Mouse (Mus musculus) cerebellum, adult 9-11 months (tissue): ENCODE measurements around the gene Esr1.
A peak's percentile ranks its signal among the peaks of the same experiment; 100 is the strongest.
"Not testable (repeated sequence)": the region's sequence is repeated elsewhere in the genome, so short reads cannot be mapped to it uniquely, and the experiment has no call there.

Experiments used
- DNase-seq: peaks from one replicate; pipeline ENCODE4 v3.0.0; 2022

The Esr1 gene

GRCm38 (mm10) chr10:4611386-4612155, at the start of gene Esr1:
Gene Esr1 (plus strand): TSS chr10:4611593.
- no peak for DNase-seq

- no peak for DNase-seq
These were observed 46.2 kb upstream of the Esr1 start for GRCm38 (mm10) chr10:4565148-4565547.

DNA sequence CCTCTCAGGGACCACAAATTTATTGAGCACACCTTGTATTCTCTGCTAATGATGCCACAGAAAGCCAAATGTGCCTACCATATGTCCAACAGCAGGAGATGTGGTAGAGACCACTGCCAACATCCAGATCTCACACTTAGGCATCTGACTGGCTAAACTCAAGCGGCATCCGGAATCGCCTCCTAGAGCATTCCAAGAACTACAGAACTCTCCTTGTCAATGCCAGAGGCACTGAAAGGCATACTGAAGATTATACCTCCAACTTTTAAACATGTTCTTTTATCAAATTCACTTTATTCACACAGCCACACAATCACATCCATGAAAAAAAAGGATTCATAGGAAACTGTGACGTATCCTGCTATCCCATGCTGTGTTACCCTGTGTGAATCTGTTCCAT, 40.6 kb upstream of the Esr1 start:
- DNase-seq: peak; percentile 5

DNA sequence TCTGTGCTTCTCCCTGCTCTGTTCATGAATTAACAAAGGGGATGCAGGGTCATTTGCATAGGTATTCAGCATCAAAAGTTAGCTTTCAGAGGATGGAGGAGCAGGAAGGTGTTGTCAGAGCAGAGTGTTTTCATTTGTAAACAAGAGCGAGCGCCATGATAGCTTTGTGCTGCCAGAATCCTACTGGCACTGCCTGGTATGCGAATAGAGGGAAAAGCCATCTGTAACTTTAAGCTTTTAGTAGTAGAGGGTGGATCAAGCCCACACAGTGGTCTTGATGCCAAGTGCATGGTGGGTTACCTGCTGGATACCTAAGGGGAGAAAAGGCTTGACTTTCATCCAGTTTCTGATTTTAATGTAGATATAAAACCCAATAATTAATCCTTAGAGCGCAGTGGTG, 40.1 kb upstream of the Esr1 start:
- no peak for DNase-seq

DNA sequence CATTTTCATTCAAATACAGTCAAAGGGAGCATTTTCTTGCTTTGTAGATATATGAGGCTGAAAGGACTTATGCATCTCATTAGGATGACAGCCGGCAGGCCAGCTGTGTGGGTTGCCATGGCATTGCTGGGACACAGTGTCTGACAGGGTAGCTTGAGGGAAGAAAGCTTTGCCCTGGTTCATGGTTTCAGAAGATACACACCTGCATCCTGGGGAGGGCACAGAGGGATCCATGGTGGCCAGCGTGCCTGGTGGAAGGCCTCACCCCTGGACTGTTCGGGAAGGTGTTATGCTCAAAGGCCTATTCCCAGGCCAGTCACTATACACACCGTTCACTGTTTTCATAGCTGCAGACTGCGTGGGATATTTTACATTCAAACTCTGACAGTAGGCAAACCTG, 29.5 kb upstream of the Esr1 start:
- no peak for DNase-seq

DNA sequence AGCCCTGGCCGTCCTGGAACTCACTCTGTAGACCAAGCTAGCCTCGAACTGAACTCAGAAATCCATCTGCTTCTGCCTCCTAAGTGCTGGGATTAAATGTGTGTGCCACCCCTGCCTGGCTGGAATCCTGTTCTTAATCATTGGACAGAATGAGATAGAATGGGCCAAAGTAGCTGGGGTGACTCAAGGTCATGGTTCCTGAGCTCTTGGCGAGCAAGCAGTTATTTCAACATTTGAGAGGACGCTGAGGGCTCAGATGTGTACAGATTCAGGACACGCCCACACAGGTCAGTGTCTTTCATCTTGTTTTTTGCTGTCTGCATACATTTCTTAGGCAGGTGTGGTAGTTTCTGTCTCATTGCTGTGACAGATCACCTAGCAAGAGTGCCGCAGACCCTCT, 24.7 kb upstream of the Esr1 start:
- no peak for DNase-seq

DNA sequence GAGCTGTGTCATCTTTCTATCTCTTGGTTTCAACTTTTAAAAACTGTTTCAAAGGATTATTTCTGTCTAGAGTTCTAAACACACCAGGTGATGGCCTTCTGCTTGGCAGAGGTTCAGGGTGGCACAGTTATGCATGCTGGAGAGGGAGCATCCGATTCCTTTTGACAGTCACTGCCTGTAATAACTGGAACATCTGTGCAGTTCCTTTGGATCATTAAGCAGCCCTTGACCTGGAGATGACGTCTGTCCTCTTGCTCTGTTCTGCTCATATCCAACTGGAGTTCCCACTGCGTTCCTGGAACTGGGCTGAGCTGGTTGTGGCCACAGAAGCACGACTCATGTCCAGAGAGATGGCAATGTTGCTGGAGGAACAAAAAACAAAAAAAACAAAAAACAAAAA, 21.8 kb upstream of the Esr1 start:
- no peak for DNase-seq

DNA sequence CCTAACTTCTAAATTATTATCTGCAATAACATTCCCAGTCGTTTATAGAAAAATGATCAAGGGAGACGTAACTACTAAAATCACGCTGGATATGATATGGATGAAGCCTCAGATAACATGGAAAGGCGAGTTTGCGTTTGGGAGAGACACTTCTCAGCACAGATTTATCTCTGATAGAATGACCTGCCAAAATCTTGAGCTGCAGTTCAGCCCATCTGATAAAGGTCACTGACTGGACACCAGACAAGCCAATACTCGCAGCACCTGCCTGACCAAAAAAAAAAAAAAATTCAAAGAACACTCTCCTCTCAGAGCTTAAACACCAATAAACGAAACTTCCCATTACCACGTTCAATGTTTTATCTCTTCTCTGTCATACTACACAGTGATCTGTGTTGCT, 20.4 kb upstream of the Esr1 start:
- no peak for DNase-seq

GRCm38 (mm10) chr10:4593828-4594227, 17.6 kb upstream of the Esr1 start:
- no peak for DNase-seq

GRCm38 (mm10) chr10:4597211-4597610, 14.2 kb upstream of the Esr1 start:
- no peak for DNase-seq

DNA sequence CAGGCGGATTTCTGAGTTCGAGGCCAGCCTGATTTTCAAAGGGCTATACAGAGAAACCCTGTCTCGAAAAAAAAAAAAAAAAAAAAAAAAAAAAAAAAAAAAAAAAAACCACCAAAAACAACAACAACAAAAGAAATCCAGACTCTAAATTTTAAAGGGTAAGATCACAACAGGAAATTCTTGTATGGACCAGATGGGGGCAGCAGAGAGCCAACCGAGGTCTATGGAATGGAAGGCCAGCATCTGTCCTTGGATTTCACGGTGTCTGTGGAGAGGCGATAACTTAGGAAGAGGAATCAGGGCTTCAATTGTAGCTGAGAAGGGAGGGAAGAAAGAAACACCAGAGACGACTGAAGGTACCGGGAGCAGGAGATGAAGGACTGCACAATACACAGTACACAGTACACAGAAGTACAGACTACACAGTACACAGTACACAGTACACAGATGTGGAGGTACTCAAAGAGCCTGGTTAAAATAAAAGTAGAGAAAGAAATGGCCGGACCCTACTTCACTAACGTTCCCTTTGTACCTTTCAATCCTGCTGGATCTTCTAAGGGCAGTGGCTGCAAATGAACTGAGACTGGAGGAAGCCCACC, 13.1 kb upstream of the Esr1 start:
- DNase-seq: peak; percentile 12

GRCm38 (mm10) chr10:4598916-4599315, 12.5 kb upstream of the Esr1 start:
- DNase-seq: no peak

- DNase-seq: no peak
These were observed 11.8 kb upstream of the Esr1 start for GRCm38 (mm10) chr10:4599591-4599990.

DNA sequence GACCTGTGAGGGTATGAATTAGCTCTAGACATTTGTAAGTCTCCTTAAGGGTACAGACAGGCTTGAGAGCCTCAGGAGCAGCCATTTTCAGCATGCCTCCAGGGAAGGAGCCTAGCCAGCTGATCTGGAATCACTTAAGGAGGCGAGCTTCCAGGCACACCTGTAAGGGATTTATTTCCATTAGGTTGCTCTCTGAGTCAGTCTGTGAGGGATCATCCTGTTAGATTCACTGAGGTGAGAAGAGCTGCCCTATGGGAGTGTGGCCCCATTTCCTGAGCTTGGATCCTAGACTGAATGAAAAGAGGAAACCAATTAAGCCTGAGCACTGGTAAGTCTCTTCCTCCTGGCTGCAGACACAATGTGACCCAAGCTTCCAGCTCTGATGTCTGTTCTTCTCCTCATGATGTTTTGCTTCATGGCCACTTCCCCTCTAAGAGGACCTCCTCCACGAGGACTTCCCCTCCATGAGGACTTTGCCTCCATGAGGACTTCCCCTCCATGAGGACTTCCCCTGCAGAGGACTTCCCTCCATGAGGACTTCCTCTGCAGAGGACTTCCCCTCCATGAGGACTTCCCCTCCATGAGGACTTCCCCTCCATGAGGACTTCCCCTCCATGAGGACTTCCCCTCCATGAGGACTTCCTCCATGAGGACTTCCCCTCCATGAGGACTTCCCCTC, 10.5 kb upstream of the Esr1 start:
- no peak for DNase-seq

- DNase-seq: not testable (repeated sequence)
These were observed 9.8 kb upstream of the Esr1 start for GRCm38 (mm10) chr10:4601612-4602011.

GRCm38 (mm10) chr10:4602466-4602865, 8.9 kb upstream of the Esr1 start:
- no peak for DNase-seq

DNA sequence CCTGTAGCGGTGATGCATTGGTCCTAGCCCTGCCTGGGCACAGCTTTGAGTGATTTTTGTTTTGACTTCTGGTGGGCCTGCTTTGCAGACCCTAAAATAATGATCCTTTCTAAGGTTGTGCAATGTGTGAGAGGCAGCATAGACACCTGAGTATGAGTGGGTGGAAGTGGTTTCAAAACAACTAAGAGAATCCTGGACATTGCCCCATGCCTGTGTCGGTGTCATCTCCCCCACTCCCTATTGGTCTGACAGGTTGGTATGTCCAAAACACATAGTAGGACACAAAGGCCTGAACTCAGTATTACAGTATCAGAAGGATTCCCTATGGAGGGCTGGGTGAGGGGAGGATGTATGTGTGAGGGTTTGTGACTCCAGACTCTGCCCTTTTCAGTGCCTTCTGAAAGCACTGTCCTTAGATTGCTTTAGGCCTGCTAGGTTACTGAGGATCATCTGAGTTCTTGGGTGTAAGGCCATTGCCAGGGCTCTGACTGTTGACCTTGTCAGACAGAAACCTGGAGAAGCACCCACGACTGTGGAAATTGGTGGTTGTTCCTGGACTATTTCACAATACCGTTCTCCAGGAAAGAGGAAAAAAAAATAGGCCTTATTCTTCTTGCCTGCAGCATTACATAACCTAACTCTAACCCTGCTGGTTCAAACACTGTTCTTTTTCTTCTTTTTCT, 6.7 kb upstream of the Esr1 start:
- DNase-seq: no peak

DNA sequence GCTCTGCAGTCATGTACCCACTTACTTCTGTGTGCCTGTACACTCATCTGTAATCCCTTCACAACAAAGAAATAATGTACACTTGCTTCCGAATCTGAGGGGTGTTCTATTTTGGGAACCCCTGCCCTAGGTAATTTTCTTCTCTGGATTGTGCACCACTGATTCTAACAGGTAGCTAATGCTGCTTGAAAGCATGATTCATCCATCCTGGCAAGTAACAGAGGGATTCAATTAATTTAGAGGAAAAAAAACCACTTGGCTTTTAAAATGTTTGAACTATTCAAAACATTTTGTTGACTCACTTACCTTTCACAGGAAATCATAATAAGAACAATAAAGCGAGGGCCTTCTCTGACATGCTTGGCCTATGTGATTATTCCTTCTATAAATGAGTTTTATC, 1.2 kb upstream of the Esr1 start:
- DNase-seq: no peak

GRCm38 (mm10) chr10:4612313-4613036, 1.1 kb downstream of the Esr1 start:
- DNase-seq: no peak

DNA sequence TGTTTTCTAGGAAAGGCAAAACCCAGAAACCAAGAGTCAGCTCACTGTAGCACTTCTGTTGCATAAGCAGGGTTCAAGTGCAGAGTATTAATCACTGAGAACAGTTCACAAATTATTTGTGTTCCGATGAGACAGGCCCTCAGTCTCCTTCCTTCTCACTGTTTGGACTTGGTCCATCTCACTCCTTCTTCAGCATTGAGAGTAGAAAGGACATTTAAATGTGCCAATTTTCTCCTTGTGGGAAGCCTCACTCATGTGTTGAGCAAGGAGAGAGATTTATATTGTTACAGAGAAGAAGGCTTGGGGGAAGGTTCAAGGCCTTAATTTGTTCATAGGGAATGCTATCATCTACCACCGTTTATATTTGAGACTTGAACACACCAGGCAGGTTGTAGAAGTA, 6.6 kb downstream of the Esr1 start:
- no peak for DNase-seq

DNA sequence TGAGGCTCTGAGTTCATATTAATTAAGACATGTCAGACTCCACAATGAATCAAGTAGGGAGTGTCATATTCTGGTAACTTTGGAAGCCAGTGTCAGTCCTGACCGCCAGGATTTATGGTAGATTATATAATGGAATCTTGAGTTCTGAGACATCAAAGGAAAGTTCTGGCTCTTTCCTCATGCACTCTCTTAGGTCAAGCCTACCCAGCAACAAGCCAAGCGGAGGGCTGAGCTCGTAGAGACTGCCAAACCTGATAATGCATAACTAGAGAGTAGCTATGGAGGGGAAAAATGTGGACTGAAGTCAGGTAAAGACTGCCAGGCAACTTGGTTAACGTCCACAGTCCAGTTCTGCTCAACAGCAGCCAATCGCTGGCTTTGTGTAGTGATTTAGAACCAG, 7.3 kb downstream of the Esr1 start:
- DNase-seq: no peak

DNA sequence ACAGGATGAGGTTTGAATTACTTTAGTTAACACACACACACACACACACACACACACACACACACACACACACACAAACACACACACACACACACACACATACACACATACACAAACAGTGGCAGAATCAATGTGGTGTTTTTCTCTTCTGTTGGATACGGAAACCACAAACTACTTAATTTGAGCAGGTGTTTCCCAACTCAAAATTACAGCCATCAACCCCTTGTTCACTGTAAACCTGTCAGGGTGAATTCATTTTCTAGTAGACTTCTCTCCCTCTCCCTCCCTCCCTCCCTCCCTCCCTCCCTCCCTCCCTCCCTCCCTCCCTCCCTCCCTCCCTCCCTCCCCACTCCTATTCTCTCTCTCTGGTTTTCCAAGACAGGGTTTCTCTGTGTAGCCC, 8.0 kb downstream of the Esr1 start:
- DNase-seq: not testable (repeated sequence)
